Mouse (Mus musculus) midbrain, embryonic 10.5 days (tissue): Measurements from ENCODE around the gene Bmx. TPM values are rescaled to one million over a fixed set of nuclear protein-coding genes. Genes with fewer than 3 reads are reported as not detected.

Experiments
- DNase-seq: peaks from one replicate; pipeline ENCODE4 v3.0.0-alpha.2; 2017; ENCODE audit warnings: low spot score
- H3K27ac ChIP-seq: fragments of 300-500 bp; sonication (generic); replicated peaks from 2 replicates; pipeline ENCODE4 v1.5.1; 2016; ENCODE audit warnings: mild to moderate bottlenecking
- H3K27me3 ChIP-seq: fragments of 300-500 bp; sonication (generic); 2 replicates; pipeline ENCODE4 v1.6.1; 2016; ENCODE audit warnings: low read depth, mild to moderate bottlenecking; ENCODE audit not compliant: poor library complexity, severe bottlenecking
- H3K36me3 ChIP-seq: fragments of 300-500 bp; sonication (generic); 2 replicates; pipeline ENCODE4 v1.6.1; 2016; ENCODE audit warnings: mild to moderate bottlenecking, moderate library complexity
- H3K4me1 ChIP-seq: fragments of 300-500 bp; sonication (generic); 2 replicates; pipeline ENCODE4 v1.6.1; 2016
- H3K4me3 ChIP-seq: fragments of 300-500 bp; sonication (generic); 2 replicates; pipeline ENCODE4 v1.5.1; 2016; ENCODE audit warnings: mild to moderate bottlenecking, moderate library complexity
- H3K9me3 ChIP-seq: fragments of 300-500 bp; sonication (generic); replicated peaks from 2 replicates; pipeline ENCODE4 v1.6.1; 2016; ENCODE audit warnings: mild to moderate bottlenecking
- WGBS: fragments of 180-500 bp; shearing (Covaris S2); methylation state at CpG from one replicate; pipeline ENCODE4 v1.1.7; 2016; 5-methylcytosine and 5-hydroxymethylcytosine counted together
- polyA plus RNA-seq: library from polyadenylated mRNA; unstranded; fragments of >200 nt; fragmentation: Nextera tagmentation; extraction: Ambion mirVana; gene quantifications from 2 replicates; pipeline ENCODE4 v1.2.1, GENCODE M21; 2016

Bmx gene
- polyA plus RNA-seq, 1 experiment from 2014 or later, result 0.15 TPM

- Histone ChIP-seq H3K9me3 (no peaks in the 10 kb centered on the region), H3K4me3 (no peak overlapping the region), H3K36me3 (no peaks in the 10 kb centered on the region), H3K27ac (no peak overlapping the region), H3K4me1 (peaks cover 6% of the 10 kb centered on the region), H3K27me3 (peaks cover 75% of the 10 kb centered on the region)
- WGBS, result 64% methylated on average over 2 of the region's 2 CpGs
- DNase-seq, result no peak
Measured at GRCm38 (mm10) chrX:164246722-164247121, 11.3 kb downstream of the Bmx start.

GRCm38 (mm10) chrX:164245714-164246113 is 12.3 kb downstream of the Bmx start:
- DNase-seq, result peak; percentile 14
- WGBS, result 30% methylated on average over 5 of the region's 5 CpGs
- Histone ChIP-seq H3K4me1 (peaks cover 6% of the 10 kb centered on the region), H3K27ac (peak overlapping the region; percentile 52; the same call in 1 of the 2 replicates), H3K27me3 (peaks cover 68% of the 10 kb centered on the region), H3K4me3 (0 out of 2 replicates have a peak overlapping the region, but pooled peaks have one; percentile 7), H3K36me3 (no peaks in the 10 kb centered on the region), H3K9me3 (no peaks in the 10 kb centered on the region)

GRCm38 (mm10) chrX:164233380-164233779 is 24.6 kb downstream of the Bmx start:
- Histone ChIP-seq H3K9me3 (no peaks in the 10 kb centered on the region), H3K4me3 (no peak overlapping the region), H3K4me1 (no peaks in the 10 kb centered on the region), H3K27ac (no peak overlapping the region), H3K36me3 (no peaks in the 10 kb centered on the region), H3K27me3 (peaks cover 72% of the 10 kb centered on the region)
- WGBS, result 71% methylated on average over 8 of the region's 8 CpGs
- DNase-seq, result no peak

- Histone ChIP-seq H3K4me1 (no peaks in the 10 kb centered on the region), H3K27me3 (peaks cover 81% of the 10 kb centered on the region), H3K36me3 (no peaks in the 10 kb centered on the region), H3K9me3 (no peaks in the 10 kb centered on the region), H3K4me3 (no peak overlapping the region), H3K27ac (no peak overlapping the region)
- 68% methylated on average over 2 of the region's 2 CpGs for WGBS
- DNase-seq, result no peak
Measured at GRCm38 (mm10) chrX:164221989-164222388, 36.0 kb downstream of the Bmx start.

GRCm38 (mm10) chrX:164200547-164200946 is 57.4 kb downstream of the Bmx start:
- Histone ChIP-seq H3K27ac (no peak overlapping the region), H3K27me3 (peaks cover 70% of the 10 kb centered on the region), H3K9me3 (no peaks in the 10 kb centered on the region), H3K4me3 (no peak overlapping the region), H3K36me3 (no peaks in the 10 kb centered on the region), H3K4me1 (no peaks in the 10 kb centered on the region)
- DNase-seq, result no peak
- 86% methylated on average over 5 of the region's 5 CpGs for WGBS

- no peaks in the 10 kb centered on the region for H3K36me3 ChIP-seq
- H3K27ac ChIP-seq, result no peak overlapping the region
- H3K4me3 ChIP-seq, result no peak overlapping the region
- no peak for DNase-seq
- no peaks in the 10 kb centered on the region for H3K4me1 ChIP-seq
- WGBS, result 85% methylated on average over 2 of the region's 2 CpGs
- H3K9me3 ChIP-seq, result no peaks in the 10 kb centered on the region
- peaks cover 84% of the 10 kb centered on the region for H3K27me3 ChIP-seq
Measured at GRCm38 (mm10) chrX:164197679-164198078, 60.3 kb downstream of the Bmx start.

GRCm38 (mm10) chrX:164189880-164190279 is 68.1 kb downstream of the Bmx start:
- Histone ChIP-seq H3K36me3 (no peaks in the 10 kb centered on the region), H3K27ac (no peak overlapping the region), H3K4me1 (no peaks in the 10 kb centered on the region), H3K4me3 (no peak overlapping the region), H3K27me3 (peaks cover 91% of the 10 kb centered on the region), H3K9me3 (no peaks in the 10 kb centered on the region)
- no peak for DNase-seq

- 35% methylated on average over 3 of the region's 3 CpGs for WGBS
- Histone ChIP-seq H3K4me1 (no peaks in the 10 kb centered on the region), H3K9me3 (no peaks in the 10 kb centered on the region), H3K36me3 (no peaks in the 10 kb centered on the region), H3K27ac (no peak overlapping the region), H3K27me3 (peaks cover 88% of the 10 kb centered on the region), H3K4me3 (no peak overlapping the region)
- peak; percentile 12 for DNase-seq
Measured at GRCm38 (mm10) chrX:164183844-164184243, 74.1 kb downstream of the Bmx start.

- Histone ChIP-seq H3K4me1 (no peaks in the 10 kb centered on the region), H3K27ac (no peak overlapping the region), H3K36me3 (no peaks in the 10 kb centered on the region), H3K9me3 (no peaks in the 10 kb centered on the region), H3K27me3 (peaks cover 92% of the 10 kb centered on the region), H3K4me3 (no peak overlapping the region)
- peak; percentile 14 for DNase-seq
- WGBS, result 14% methylated on average over 3 of the region's 3 CpGs
Measured at GRCm38 (mm10) chrX:164179746-164180145, 78.2 kb downstream of the Bmx start.

- no peak overlapping the region for H3K27ac ChIP-seq
- H3K4me3 ChIP-seq, result no peak overlapping the region
- peaks cover 95% of the 10 kb centered on the region for H3K27me3 ChIP-seq
- no peaks in the 10 kb centered on the region for H3K4me1 ChIP-seq
- 89% methylated on average over 2 of the region's 2 CpGs for WGBS
- H3K9me3 ChIP-seq, result no peaks in the 10 kb centered on the region
- H3K36me3 ChIP-seq, result no peaks in the 10 kb centered on the region
- DNase-seq, result no peak
Measured at GRCm38 (mm10) chrX:164178856-164179255, 79.1 kb downstream of the Bmx start.

GRCm38 (mm10) chrX:164175780-164176179 is 82.2 kb downstream of the Bmx start:
- no peaks in the 10 kb centered on the region for H3K36me3 ChIP-seq
- no peaks in the 10 kb centered on the region for H3K9me3 ChIP-seq
- no peak overlapping the region for H3K4me3 ChIP-seq
- no peak overlapping the region for H3K27ac ChIP-seq
- no peak for DNase-seq
- H3K27me3 ChIP-seq, result peaks cover 96% of the 10 kb centered on the region
- 77% methylated on average over 2 of the region's 2 CpGs for WGBS
- no peaks in the 10 kb centered on the region for H3K4me1 ChIP-seq

- no peaks in the 10 kb centered on the region for H3K4me1 ChIP-seq
- no peak overlapping the region for H3K4me3 ChIP-seq
- H3K27me3 ChIP-seq, result peaks cover 97% of the 10 kb centered on the region
- 86% methylated on average over 1 of the region's 1 CpGs for WGBS
- no peak for DNase-seq
- H3K36me3 ChIP-seq, result no peaks in the 10 kb centered on the region
- H3K27ac ChIP-seq, result no peak overlapping the region
- no peaks in the 10 kb centered on the region for H3K9me3 ChIP-seq
Measured at GRCm38 (mm10) chrX:164175311-164175710, 82.7 kb downstream of the Bmx start.

GRCm38 (mm10) chrX:164173880-164174279 is 84.1 kb downstream of the Bmx start:
- Histone ChIP-seq H3K36me3 (no peaks in the 10 kb centered on the region), H3K4me3 (no peak overlapping the region), H3K27me3 (peaks cover 98% of the 10 kb centered on the region), H3K27ac (no peak overlapping the region), H3K9me3 (no peaks in the 10 kb centered on the region), H3K4me1 (no peaks in the 10 kb centered on the region)
- DNase-seq, result no peak
- 88% methylated on average over 4 of the region's 4 CpGs for WGBS

- no peak for DNase-seq
- Histone ChIP-seq H3K36me3 (no peaks in the 10 kb centered on the region), H3K27ac (no peak overlapping the region), H3K4me3 (no peak overlapping the region), H3K4me1 (no peaks in the 10 kb centered on the region), H3K27me3 (peaks cover 88% of the 10 kb centered on the region), H3K9me3 (no peaks in the 10 kb centered on the region)
- 79% methylated on average over 2 of the region's 2 CpGs for WGBS
Measured at GRCm38 (mm10) chrX:164171034-164171433, 87.0 kb downstream of the Bmx start.
